Comparison of ENCODE assay signal across 27 mouse cellular contexts in genomic region chr2:130588373-130588772, GRCm38 (mm10). TPM values are rescaled to one million over a fixed set of nuclear protein-coding genes. Genes with fewer than 3 reads are reported as not detected.
A peak's percentile ranks its signal among the peaks of the same experiment; 100 is the strongest.
DNase-seq lines count a peak whose midpoint lies in the region; ATAC-seq and TF ChIP-seq lines count a peak whose summit lies in the region.
"Had no signal": no experiment of that assay in that cellular context is flagged by ENCODE, and none has a peak within 500 bp of the region (broad histone marks: within the 10 kb centered on the region; RNA-seq: fewer than 3 reads in every experiment).

No protein-coding gene starts in this region.

- no peaks in the 10 kb centered on the region for H3K9me3 ChIP-seq in MEL (replicated peaks; ENCODE audit: insufficient read depth, low read length)
- H3K9me3 ChIP-seq: embryonic facial prominence, embryonic 13.5 days; embryonic facial prominence, embryonic 15.5 days; forebrain, embryonic 10.5 days; forebrain, embryonic 12.5 days had no signal

- no peaks in the 10 kb centered on the region for H3K79me2 ChIP-seq in MEL (ENCODE audit: control insufficient read depth, insufficient read depth, low read length, poor library complexity)

- no peak for TF ChIP-seq CTCF in MEL (IDR thresholded peaks at IDR 0.05 in 2 of 3, conservative IDR thresholded peaks at IDR 0.05 in 1 of 3; ENCODE audit: control insufficient read depth in 1 of 3, insufficient read depth in 1 of 3, low read depth in 2 of 3, low read length in 3 of 3, poor library complexity in 1 of 3, severe bottlenecking in 1 of 3)

- H3K4me1 ChIP-seq in MEL (ENCODE audit: control insufficient read depth in 1 of 2, insufficient read depth in 2 of 2, low read length in 2 of 2): peaks cover 11 to 25% of the 10 kb centered on the region in 2 experiments
- H3K4me1 ChIP-seq: embryonic facial prominence, embryonic 13.5 days; embryonic facial prominence, embryonic 15.5 days had no signal

- no peaks in the 10 kb centered on the region for H3K27me3 ChIP-seq in MEL (ENCODE audit: control insufficient read depth in 1 of 2, insufficient read depth in 2 of 2, low read length in 2 of 2)
- H3K27me3 ChIP-seq: Patski had no signal

- H3K27ac ChIP-seq in MEL (ENCODE audit: control insufficient read depth, low read depth, low read length): peak overlapping the region; percentile 8; the same call in 1 of the 2 replicates
- H3K27ac ChIP-seq: embryonic facial prominence, embryonic 13.5 days; embryonic facial prominence, embryonic 15.5 days; forebrain, embryonic 12.5 days had no signal

- peaks cover 0 to 8% of the 10 kb centered on the region in 2 experiments; a peak in 2 of 4 replicates for H3K36me3 ChIP-seq in MEL (ENCODE audit: control insufficient read depth in 1 of 2, insufficient read depth in 2 of 2, low read length in 2 of 2)

- TF ChIP-seq POLR2A in MEL (IDR thresholded peaks at IDR 0.05; ENCODE audit: control insufficient read depth in 1 of 2, insufficient read depth in 1 of 2, low read depth in 1 of 2, low read length in 2 of 2, poor library complexity in 1 of 2): no peak

- peak; percentile 12 to 30; a peak in 3 of 4 replicates for TF ChIP-seq EP300 in MEL (IDR thresholded peaks at IDR 0.05; ENCODE audit: low read depth in 1 of 2, low read length in 2 of 2)

- H3K4me3 ChIP-seq in MEL (ENCODE audit: control insufficient read depth in 1 of 2, insufficient read depth in 1 of 2, low read depth in 2 of 2, low read length in 2 of 2): no peak overlapping the region
- H3K4me3 ChIP-seq: embryonic facial prominence, embryonic 13.5 days; embryonic facial prominence, embryonic 15.5 days; erythroblast, embryonic 14.5 days; forebrain, embryonic 10.5 days; forebrain, embryonic 12.5 days had no signal

- no peak for TF ChIP-seq RAD21 in MEL (IDR thresholded peaks at IDR 0.05; ENCODE audit: low read depth, low read length)

- no peak overlapping the region for H3K9ac ChIP-seq in MEL (ENCODE audit: control insufficient read depth, low read depth, low read length, poor library complexity, severe bottlenecking)
- H3K9ac ChIP-seq: embryonic facial prominence, embryonic 13.5 days; embryonic facial prominence, embryonic 15.5 days; forebrain, embryonic 12.5 days had no signal

- ATAC-seq in common myeloid progenitor, adult 5-6 weeks (replicated peaks; ENCODE audit: low read depth, poor library complexity, severe bottlenecking): 0 out of 2 replicates have a peak, but pooled peaks have one; percentile 4
- peak; percentile 32; the same call in 1 of the 2 replicates for ATAC-seq in megakaryocyte-erythroid progenitor cell, adult 5-6 weeks (replicated peaks; ENCODE audit: low FRiP score, low TSS enrichment, poor library complexity, severe bottlenecking)
- ATAC-seq: activated CD4-positive, CD25-positive, alpha-beta regulatory T cell, adult 4 months; forebrain, embryonic 14.5 days; forebrain, embryonic 16.5 days; Patski had no signal

- peak; percentile 67 for DNase-seq in MEL (ENCODE audit: low read depth, low spot score)
- no peak for DNase-seq in gastrocnemius, postnatal 10 days
- no peak for DNase-seq in heart, adult 9 months (ENCODE audit: low spot score in 2 of 2)
- DNase-seq: adrenal gland, adult 8-10 months; adrenal gland, postnatal 14 days; adrenal gland, postnatal 36 days; cerebellum, adult 11-12 months; cerebellum, adult 2 months; cerebellum, adult 9-10 months; cerebellum, postnatal 10 days; cerebellum, postnatal 25 days; embryo, embryonic 11 days had no signal

TF ChIP-seq in MEL, 35 proteins besides CTCF, POLR2A, EP300 and RAD21:
- TF ChIP-seq MAX (IDR thresholded peaks at IDR 0.05; ENCODE audit: low read length) (peak; percentile 38; the same call in 1 of the 2 replicates), MYB (IDR thresholded peaks at IDR 0.05; ENCODE audit: low read depth, low read length) (no peak), TCF12 (IDR thresholded peaks at IDR 0.05; ENCODE audit: low read depth, low read length) (peak; percentile 69), ZC3H11A (IDR thresholded peaks at IDR 0.05; ENCODE audit: low read depth, low read length) (no peak), HCFC1 (IDR thresholded peaks at IDR 0.05; ENCODE audit: low read depth, low read length) (peak; percentile 24; the same call in 1 of the 2 replicates), MXI1 (IDR thresholded peaks at IDR 0.05; ENCODE audit: low read depth, low read length) (no peak), MYC (IDR thresholded peaks at IDR 0.05; ENCODE audit: low read depth, low read length) (peak; percentile 46; the same call in 1 of the 2 replicates), ZNF384 (IDR thresholded peaks at IDR 0.05; ENCODE audit: low read depth, low read length) (peak; percentile 88), SIN3A (IDR thresholded peaks at IDR 0.05; ENCODE audit: low read length) (peak; percentile 46), ETS1 (IDR thresholded peaks at IDR 0.05; ENCODE audit: low read depth, low read length) (peak; percentile 87), GATA1 (IDR thresholded peaks at IDR 0.05; ENCODE audit: low read depth, low read length) (peak; percentile 72), ELF1 (IDR thresholded peaks at IDR 0.05; ENCODE audit: low read depth, low read length) (no peak)

RNA-seq across cellular contexts. Expression of gene Avp, which starts 6.0 kb away (rescaled TPM):
- not detected in 2 replicates for total RNA-seq in MEL (2012; rRNA removed)
- polyA plus RNA-seq in MEL (2012; ENCODE audit: insufficient read depth in 1 of 2, insufficient read length in 2 of 2, low read depth in 1 of 2, low replicate concordance in 2 of 2, missing spikeins in 1 of 2): not detected
- total RNA-seq in common myeloid progenitor, adult 5-6 weeks (2017): not detected in 2 replicates
- not detected in 2 replicates for total RNA-seq in megakaryocyte-erythroid progenitor cell, adult 5-6 weeks (2014; fragmentation: Nextera tagmentation)
- total RNA-seq in megakaryocyte-erythroid progenitor cell, adult 5-6 weeks (2017): not detected in 2 replicates
- total RNA-seq in gastrocnemius, postnatal 10 days (2021): under 1 TPM in 1 of 2 experiments, not detected in 1; 0.50 TPM
- total RNA-seq: adrenal gland, adult 18-20 months; adrenal gland, adult 8-10 months; adrenal gland, postnatal 14 days; adrenal gland, postnatal 36 days; ES-E14 had no signal
- polyA plus RNA-seq: activated CD4-positive, CD25-positive, alpha-beta regulatory T cell, adult 4 months; C2C12; cerebellum, adult 2 months; embryonic facial prominence, embryonic 11.5 days; embryonic facial prominence, embryonic 13.5 days; embryonic facial prominence, embryonic 15.5 days; erythroblast, embryonic 14.5 days; forebrain, embryonic 10.5 days; forebrain, embryonic 12.5 days; Patski had no signal

RNA-seq across cellular contexts. Expression of gene Oxt, which starts 12.4 kb away (rescaled TPM):
- total RNA-seq in MEL (2012; rRNA removed): not detected in 2 replicates
- polyA plus RNA-seq in MEL (2012; ENCODE audit: insufficient read depth in 1 of 2, insufficient read length in 2 of 2, low read depth in 1 of 2, low replicate concordance in 2 of 2, missing spikeins in 1 of 2): under 1 TPM in 1 of 2 experiments, not detected in 1; 0.14 TPM
- not detected in 2 replicates for total RNA-seq in common myeloid progenitor, adult 5-6 weeks (2017)
- total RNA-seq in megakaryocyte-erythroid progenitor cell, adult 5-6 weeks (2014; fragmentation: Nextera tagmentation): not detected in 2 replicates
- total RNA-seq in megakaryocyte-erythroid progenitor cell, adult 5-6 weeks (2017): not detected in 2 replicates
- total RNA-seq in gastrocnemius, postnatal 10 days (2021): not detected
- total RNA-seq: adrenal gland, adult 18-20 months; adrenal gland, adult 8-10 months; adrenal gland, postnatal 14 days; adrenal gland, postnatal 36 days had no signal
- polyA plus RNA-seq: activated CD4-positive, CD25-positive, alpha-beta regulatory T cell, adult 4 months; C2C12; embryonic facial prominence, embryonic 11.5 days; embryonic facial prominence, embryonic 13.5 days; embryonic facial prominence, embryonic 15.5 days; erythroblast, embryonic 14.5 days; forebrain, embryonic 10.5 days; forebrain, embryonic 12.5 days; forebrain, embryonic 14.5 days; Patski had no signal

RNA-seq across cellular contexts. Expression of gene Mrps26, which starts 24.8 kb away (rescaled TPM):
- 108 and 121 TPM in 2 replicates for total RNA-seq in MEL (2012; rRNA removed)
- polyA plus RNA-seq in MEL (2012; ENCODE audit: insufficient read depth in 1 of 2, insufficient read length in 2 of 2, low read depth in 1 of 2, low replicate concordance in 2 of 2, missing spikeins in 1 of 2): 100 to 1,000 TPM in 1 of 2 experiments, not detected in 1; 154 TPM
- 52.1 and 53.8 TPM in 2 replicates for total RNA-seq in common myeloid progenitor, adult 5-6 weeks (2017)
- total RNA-seq in megakaryocyte-erythroid progenitor cell, adult 5-6 weeks (2014; fragmentation: Nextera tagmentation): 101 and 111 TPM in 2 replicates
- 58.3 and 88.6 TPM in 2 replicates for total RNA-seq in megakaryocyte-erythroid progenitor cell, adult 5-6 weeks (2017)
- 10 to 100 TPM; 48.6 to 51.2 TPM for total RNA-seq in gastrocnemius, postnatal 10 days (2021)

RNA-seq across cellular contexts. Expression of gene Fastkd5, which starts 41.5 kb away (rescaled TPM):
- total RNA-seq in MEL (2012; rRNA removed): 13.6 and 15.3 TPM in 2 replicates
- polyA plus RNA-seq in MEL (2012; ENCODE audit: insufficient read depth in 1 of 2, insufficient read length in 2 of 2, low read depth in 1 of 2, low replicate concordance in 2 of 2, missing spikeins in 1 of 2): 10 to 100 TPM in 1 of 2 experiments, not detected in 1; 11.7 TPM
- 19.1 and 22.8 TPM in 2 replicates for total RNA-seq in common myeloid progenitor, adult 5-6 weeks (2017)
- total RNA-seq in megakaryocyte-erythroid progenitor cell, adult 5-6 weeks (2014; fragmentation: Nextera tagmentation): 18.1 and 19.7 TPM in 2 replicates
- 30.6 and 38.4 TPM in 2 replicates for total RNA-seq in megakaryocyte-erythroid progenitor cell, adult 5-6 weeks (2017)
- total RNA-seq in gastrocnemius, postnatal 10 days (2021): 1 to 10 TPM; 4.8 to 6.0 TPM

RNA-seq across cellular contexts. Expression of gene Ubox5, which starts 41.5 kb away (rescaled TPM):
- total RNA-seq in MEL (2012; rRNA removed): 5.1 and 5.4 TPM in 2 replicates
- polyA plus RNA-seq in MEL (2012; ENCODE audit: insufficient read depth in 1 of 2, insufficient read length in 2 of 2, low read depth in 1 of 2, low replicate concordance in 2 of 2, missing spikeins in 1 of 2): 10 to 100 TPM in 1 of 2 experiments, not detected in 1; 11.2 TPM
- total RNA-seq in common myeloid progenitor, adult 5-6 weeks (2017): 6.3 and 7.3 TPM in 2 replicates
- total RNA-seq in megakaryocyte-erythroid progenitor cell, adult 5-6 weeks (2014; fragmentation: Nextera tagmentation): 9.1 and 15.6 TPM in 2 replicates
- total RNA-seq in megakaryocyte-erythroid progenitor cell, adult 5-6 weeks (2017): 8.3 and 8.5 TPM in 2 replicates
- 1 to 10 TPM; 4.7 to 5.1 TPM for total RNA-seq in gastrocnemius, postnatal 10 days (2021)
